Mouse (Mus musculus) kidney, embryonic 14.5 days (tissue): ENCODE measurements around the gene Acvr1c. TPM values are rescaled to one million over a fixed set of nuclear protein-coding genes. Genes with fewer than 3 reads are reported as not detected.
A peak's percentile ranks its signal among the peaks of the same experiment; 100 is the strongest.

ENCODE experiments used
- ATAC-seq: fragments of 200-750 bp; cut with Nextera tagmentation; 2 replicates; pipeline ENCODE4 v1.8.0; 2017; ENCODE audit warnings: moderate number of reproducible peaks, mild to moderate bottlenecking, moderate TSS enrichment, moderate library complexity; ENCODE audit not compliant: low FRiP score, low TSS enrichment
- H3K27ac ChIP-seq: fragments of 300-500 bp; sonication (generic); 2 replicates; pipeline ENCODE4 v1.5.1; 2014; ENCODE audit warnings: low read depth, mild to moderate bottlenecking, low read length, moderate library complexity, mixed read lengths
- H3K27me3 ChIP-seq: fragments of 300-500 bp; sonication (generic); 2 replicates; pipeline ENCODE4 v1.6.1; 2014; ENCODE audit warnings: mild to moderate bottlenecking, low read length; ENCODE audit not compliant: control insufficient read depth, insufficient read depth
- H3K36me3 ChIP-seq: fragments of 300-500 bp; sonication (generic); 2 replicates; pipeline ENCODE4 v1.6.1; 2014; ENCODE audit warnings: low read length, mixed read lengths; ENCODE audit not compliant: control insufficient read depth, insufficient read depth
- H3K4me1 ChIP-seq: fragments of 300-500 bp; sonication (generic); 2 replicates; pipeline ENCODE4 v1.6.1; 2014; ENCODE audit warnings: low read length, mixed read lengths; ENCODE audit not compliant: control insufficient read depth, insufficient read depth
- H3K4me2 ChIP-seq: fragments of 300-500 bp; sonication (generic); replicated peaks from 2 replicates; pipeline ENCODE4 v1.6.1; 2014; ENCODE audit warnings: low read depth, mild to moderate bottlenecking, low read length
- H3K4me3 ChIP-seq: fragments of 300-500 bp; sonication (generic); 2 replicates; pipeline ENCODE4 v1.5.1; 2014; ENCODE audit warnings: mild to moderate bottlenecking, low read length
- H3K9ac ChIP-seq: fragments of 300-500 bp; sonication (generic); 2 replicates; pipeline ENCODE4 v1.6.1; 2014; ENCODE audit warnings: low read depth, mild to moderate bottlenecking, low read length, moderate library complexity
- H3K9me3 ChIP-seq: fragments of 300-500 bp; sonication (generic); 2 replicates; pipeline ENCODE4 v1.6.1; 2016; ENCODE audit warnings: low read length; ENCODE audit not compliant: control insufficient read depth
- WGBS: fragments of 180-500 bp; shearing (Covaris S2); extraction: QIAGEN DNeasy Blood & Tissue Kit; methylation state at CpG from one replicate; pipeline ENCODE4 v1.1.7; 2014; 5-methylcytosine and 5-hydroxymethylcytosine counted together
- polyA plus RNA-seq: library from polyadenylated mRNA; unstranded; fragments of >200 nt; fragmentation: Nextera tagmentation; extraction: Ambion mirVana; gene quantifications from 2 replicates; pipeline ENCODE4 v1.2.1, GENCODE M21; 2014

The Acvr1c gene
- polyA plus RNA-seq, 1 experiment from 2014 or later: 0.11 TPM

- Histone ChIP-seq H3K9ac (0 out of 2 replicates have a peak overlapping the region, but pooled peaks have one; percentile 44), H3K4me3 (peak overlapping the region; percentile 59), H3K4me1 (0 out of 2 replicates have a peak, but pooled peaks cover 4% of the 10 kb centered on the region), H3K27me3 (peaks cover 22% of the 10 kb centered on the region), H3K4me2 (peak overlapping the region; percentile 99), H3K9me3 (no peaks in the 10 kb centered on the region), H3K36me3 (no peaks in the 10 kb centered on the region), H3K27ac (no peak overlapping the region)
- peak; percentile 65; the same call in 1 of the 2 replicates for ATAC-seq
- under 1% methylated on average over 7 of the region's 7 CpGs for WGBS
Measured at GRCm38 (mm10) chr2:58357068-58357413, 654 bp downstream of the Acvr1c start.

- ATAC-seq: no peak
- Histone ChIP-seq H3K9ac (no peak overlapping the region), H3K27ac (no peak overlapping the region), H3K36me3 (no peaks in the 10 kb centered on the region), H3K9me3 (no peaks in the 10 kb centered on the region), H3K4me1 (0 out of 2 replicates have a peak, but pooled peaks cover 4% of the 10 kb centered on the region), H3K4me2 (no peak overlapping the region), H3K4me3 (no peak overlapping the region), H3K27me3 (peaks cover 22% of the 10 kb centered on the region)
- 88% methylated on average over 3 of the region's 3 CpGs for WGBS
Measured at GRCm38 (mm10) chr2:58354389-58354788, 3.3 kb downstream of the Acvr1c start.

DNA sequence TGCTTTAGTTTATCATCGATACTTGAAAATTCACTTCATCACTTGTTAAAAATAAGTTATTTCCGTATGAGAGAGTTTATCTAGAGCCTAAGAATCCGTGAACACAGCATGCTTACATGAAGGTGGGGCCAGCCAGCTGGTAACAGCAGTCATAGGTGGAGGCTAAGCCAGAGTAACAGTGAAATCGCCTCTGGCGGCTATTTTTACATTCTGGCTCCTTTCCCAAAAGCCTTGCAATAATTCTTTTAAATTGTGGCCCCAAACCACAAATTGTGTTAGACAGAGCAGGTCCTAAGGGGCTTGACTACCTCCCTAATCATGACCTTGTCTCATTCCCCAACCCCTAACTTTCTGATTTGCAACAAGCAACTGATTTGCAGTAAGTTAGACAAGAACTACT lies 4.8 kb downstream of the Acvr1c start:
- H3K27me3 ChIP-seq: peaks cover 14% of the 10 kb centered on the region
- H3K36me3 ChIP-seq: no peaks in the 10 kb centered on the region
- no peak overlapping the region for H3K9ac ChIP-seq
- H3K4me3 ChIP-seq: no peak overlapping the region
- no peaks in the 10 kb centered on the region for H3K9me3 ChIP-seq
- 60% methylated on average over 5 of the region's 5 CpGs for WGBS
- 0 out of 2 replicates have a peak, but pooled peaks cover 4% of the 10 kb centered on the region for H3K4me1 ChIP-seq
- H3K4me2 ChIP-seq: no peak overlapping the region
- no peak overlapping the region for H3K27ac ChIP-seq
- no peak for ATAC-seq

- Histone ChIP-seq H3K27ac (no peak overlapping the region), H3K36me3 (no peaks in the 10 kb centered on the region), H3K27me3 (no peaks in the 10 kb centered on the region), H3K4me3 (no peak overlapping the region), H3K9me3 (no peaks in the 10 kb centered on the region), H3K4me1 (no peaks in the 10 kb centered on the region), H3K4me2 (no peak overlapping the region), H3K9ac (no peak overlapping the region)
- no peak for ATAC-seq
- WGBS: 87% methylated on average over 2 of the region's 2 CpGs
Measured at GRCm38 (mm10) chr2:58350657-58351056, 7.0 kb downstream of the Acvr1c start.

- Histone ChIP-seq H3K4me3 (no peak overlapping the region), H3K4me1 (no peaks in the 10 kb centered on the region), H3K9me3 (no peaks in the 10 kb centered on the region), H3K4me2 (no peak overlapping the region), H3K27ac (no peak overlapping the region), H3K36me3 (no peaks in the 10 kb centered on the region), H3K9ac (no peak overlapping the region), H3K27me3 (no peaks in the 10 kb centered on the region)
- no peak for ATAC-seq
- WGBS: 80% methylated on average over 5 of the region's 5 CpGs
Measured at GRCm38 (mm10) chr2:58336730-58337129, 21.0 kb downstream of the Acvr1c start.

DNA sequence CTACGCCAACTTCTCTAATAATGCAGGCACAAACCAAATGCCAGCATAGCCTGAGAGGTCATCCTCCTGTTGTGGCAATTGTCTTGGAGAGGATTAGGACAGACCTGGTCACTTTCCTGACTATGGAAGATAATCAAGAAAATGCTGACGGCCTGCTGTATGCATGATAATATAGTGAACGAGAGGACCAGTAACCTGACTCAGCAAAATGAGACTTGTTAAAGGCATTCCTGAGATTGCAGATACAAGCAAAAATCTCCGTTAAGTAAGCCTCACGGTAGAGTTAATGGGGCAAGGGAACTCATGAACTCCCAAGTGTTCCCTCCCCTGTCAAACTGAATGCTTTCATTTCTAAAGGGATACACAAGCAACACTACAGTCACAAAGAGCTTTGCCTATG lies 28.1 kb downstream of the Acvr1c start:
- H3K4me3 ChIP-seq: no peak overlapping the region
- no peaks in the 10 kb centered on the region for H3K27me3 ChIP-seq
- 73% methylated on average over 5 of the region's 5 CpGs for WGBS
- H3K27ac ChIP-seq: no peak overlapping the region
- ATAC-seq: no peak
- no peak overlapping the region for H3K9ac ChIP-seq
- H3K4me1 ChIP-seq: no peaks in the 10 kb centered on the region
- no peaks in the 10 kb centered on the region for H3K36me3 ChIP-seq
- H3K4me2 ChIP-seq: no peak overlapping the region
- no peaks in the 10 kb centered on the region for H3K9me3 ChIP-seq

GRCm38 (mm10) chr2:58324118-58324901 lies 33.4 kb downstream of the Acvr1c start:
- H3K4me3 ChIP-seq: peak overlapping the region; percentile 39
- no peaks in the 10 kb centered on the region for H3K36me3 ChIP-seq
- no peaks in the 10 kb centered on the region for H3K4me1 ChIP-seq
- no peaks in the 10 kb centered on the region for H3K27me3 ChIP-seq
- H3K9ac ChIP-seq: peak overlapping the region; percentile 59
- peak; percentile 95 for ATAC-seq
- H3K4me2 ChIP-seq: peak overlapping the region; percentile 85
- H3K27ac ChIP-seq: no peak overlapping the region
- WGBS: 10% methylated on average over 22 of the region's 23 CpGs
- H3K9me3 ChIP-seq: no peaks in the 10 kb centered on the region

DNA sequence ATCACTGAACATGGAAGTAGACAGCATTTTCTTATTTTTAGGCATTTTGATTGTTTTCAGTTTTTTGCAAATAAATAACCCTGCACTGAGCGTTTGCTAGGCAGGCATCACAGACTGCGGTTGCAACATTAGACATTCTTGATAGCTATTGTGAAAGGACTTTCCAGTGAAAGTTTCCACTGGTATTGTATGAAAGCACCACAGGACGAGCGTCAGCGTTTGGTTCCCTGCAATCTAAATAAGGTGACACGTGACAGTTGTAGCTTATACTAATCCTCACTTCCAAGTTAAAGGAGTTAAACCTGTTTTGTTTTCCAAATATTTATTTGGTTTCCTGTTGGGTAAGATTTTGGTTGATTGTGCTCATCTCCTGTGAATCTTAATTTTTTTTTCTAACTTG lies 34.4 kb downstream of the Acvr1c start:
- ATAC-seq: no peak
- WGBS: 86% methylated on average over 6 of the region's 6 CpGs
- Histone ChIP-seq H3K4me3 (no peak overlapping the region), H3K27ac (no peak overlapping the region), H3K9ac (no peak overlapping the region), H3K4me2 (no peak overlapping the region), H3K27me3 (no peaks in the 10 kb centered on the region), H3K9me3 (no peaks in the 10 kb centered on the region), H3K4me1 (no peaks in the 10 kb centered on the region), H3K36me3 (no peaks in the 10 kb centered on the region)

GRCm38 (mm10) chr2:58316186-58316585 lies 41.5 kb downstream of the Acvr1c start:
- no peak overlapping the region for H3K27ac ChIP-seq
- WGBS: 90% methylated on average over 7 of the region's 7 CpGs
- no peaks in the 10 kb centered on the region for H3K36me3 ChIP-seq
- no peaks in the 10 kb centered on the region for H3K27me3 ChIP-seq
- H3K9me3 ChIP-seq: no peaks in the 10 kb centered on the region
- no peak overlapping the region for H3K4me3 ChIP-seq
- ATAC-seq: no peak
- H3K4me2 ChIP-seq: no peak overlapping the region
- H3K9ac ChIP-seq: no peak overlapping the region
- no peaks in the 10 kb centered on the region for H3K4me1 ChIP-seq
